Mouse (Mus musculus) left cerebral cortex, postnatal 36 days (tissue): Measurements from ENCODE around the gene Pam. TPM values are rescaled to one million over a fixed set of nuclear protein-coding genes. Genes with fewer than 3 reads are reported as not detected.

Experiments
- DNase-seq, 2 experiments: peaks; one replicate each; pipeline ENCODE4 v3.0.0; 2021 to 2022; ENCODE audit warnings: low spot score in 2 of 2, mixed read lengths in 1 of 2
- intact Hi-C: fragments of 180-260 bp; cut with DNase I; formaldehyde crosslinking; loops from one replicate; pipeline ENCODE4 v1.15.1; 2025
- total RNA-seq, 2 experiments: library from RNA; stranded (reverse); gene quantifications; 2 replicates each; pipeline ENCODE4 v1.2.3; 2021

The Pam gene
- total RNA-seq, 2 experiments from 2014 or later = 242 to 256 TPM

DNA sequence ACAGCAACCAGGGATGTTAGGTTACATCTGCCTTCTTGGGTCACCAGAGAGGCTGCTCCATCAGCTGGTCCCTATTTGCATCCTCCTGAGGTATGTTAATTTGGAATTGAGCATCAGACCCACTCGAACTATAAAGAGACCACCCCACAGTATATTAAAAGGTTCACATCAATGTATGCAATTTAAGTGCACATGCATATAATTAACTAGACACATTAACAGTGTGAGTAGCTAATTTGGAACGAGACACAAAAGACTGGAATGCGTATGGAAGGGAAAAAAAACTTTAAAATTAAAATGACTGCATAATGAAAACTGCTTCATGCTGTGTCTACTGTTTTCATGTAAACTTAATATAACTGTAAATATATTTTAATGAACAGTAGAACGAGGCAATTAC lies 164.2 kb downstream of the Pam start:
- no peak for DNase-seq
- intact Hi-C loops = no loop called here

DNA sequence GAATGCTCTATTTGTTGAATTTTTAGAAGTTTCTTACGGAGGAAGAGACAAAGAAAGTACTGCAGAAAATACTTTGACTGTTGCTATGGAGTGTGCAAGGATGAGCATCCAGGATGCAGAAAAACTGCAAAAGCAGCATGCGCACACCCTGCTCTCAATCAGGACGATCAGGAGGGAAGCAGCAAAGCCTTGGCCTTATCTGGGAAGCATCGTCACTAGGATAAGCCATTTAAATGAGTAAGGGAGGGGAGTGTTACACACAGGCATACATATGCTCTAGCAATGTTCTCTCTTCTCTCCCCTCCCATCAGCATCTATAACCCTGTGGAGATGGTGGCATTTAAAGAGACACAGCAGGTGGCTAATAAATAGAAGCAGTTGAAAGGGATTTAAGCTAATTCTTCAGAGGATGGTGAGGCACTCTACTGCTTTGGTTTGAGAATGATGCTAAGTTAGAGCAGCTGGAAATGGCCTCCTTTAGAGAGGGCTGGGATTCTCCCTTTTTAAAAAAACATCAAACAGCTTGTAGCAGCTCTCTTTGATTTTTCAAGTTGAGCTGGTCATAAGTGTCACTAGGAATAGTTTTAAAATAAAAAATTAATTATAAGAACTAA lies 165.9 kb downstream of the Pam start:
- intact Hi-C loops = no loop called here
- DNase-seq = no peak

- intact Hi-C loops = no loop called here
- no peak for DNase-seq
These were observed 168.7 kb downstream of the Pam start for GRCm38 (mm10) chr1:97926789-97927188.

GRCm38 (mm10) chr1:97926017-97926540 lies 169.4 kb downstream of the Pam start:
- DNase-seq = no peak
- intact Hi-C loops = no loop called here

DNA sequence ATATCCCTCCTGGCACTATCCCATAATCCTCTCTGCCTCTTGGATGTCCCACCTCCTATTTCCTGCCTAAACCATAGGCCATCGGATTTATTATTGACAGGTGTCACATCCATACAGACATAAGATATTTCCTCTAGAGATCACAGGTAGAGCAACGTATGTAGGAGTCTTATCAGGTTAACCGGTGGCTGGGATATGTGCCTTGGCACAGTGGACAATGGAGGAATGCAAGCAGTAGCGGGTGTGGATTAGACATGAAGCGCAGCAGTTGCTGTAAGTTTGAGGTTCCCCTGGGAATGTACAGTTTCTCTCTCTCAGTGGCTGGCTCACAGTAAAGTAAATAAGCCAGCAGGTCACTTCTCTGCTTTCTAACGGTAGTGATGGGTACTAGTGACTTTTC lies 173.1 kb downstream of the Pam start:
- no peak for DNase-seq
- intact Hi-C loops = no loop called here

- no peak for DNase-seq
- intact Hi-C loops = no loop called here
These were observed 173.6 kb downstream of the Pam start for GRCm38 (mm10) chr1:97921886-97922285.

- DNase-seq = no peak
These were observed 177.0 kb downstream of the Pam start for GRCm38 (mm10) chr1:97918495-97918894.

GRCm38 (mm10) chr1:97916971-97917234 lies 178.5 kb downstream of the Pam start:
- intact Hi-C loops = no loop called here
- DNase-seq = no peak

More at GRCm38 (mm10) chr1:97918495-97918894, 177.0 kb downstream of the Pam start:
- intact Hi-C loops = no loop called here

- intact Hi-C loops = no loop called here
- no peak for DNase-seq
These were observed 179.1 kb downstream of the Pam start for GRCm38 (mm10) chr1:97916218-97916970.

DNA sequence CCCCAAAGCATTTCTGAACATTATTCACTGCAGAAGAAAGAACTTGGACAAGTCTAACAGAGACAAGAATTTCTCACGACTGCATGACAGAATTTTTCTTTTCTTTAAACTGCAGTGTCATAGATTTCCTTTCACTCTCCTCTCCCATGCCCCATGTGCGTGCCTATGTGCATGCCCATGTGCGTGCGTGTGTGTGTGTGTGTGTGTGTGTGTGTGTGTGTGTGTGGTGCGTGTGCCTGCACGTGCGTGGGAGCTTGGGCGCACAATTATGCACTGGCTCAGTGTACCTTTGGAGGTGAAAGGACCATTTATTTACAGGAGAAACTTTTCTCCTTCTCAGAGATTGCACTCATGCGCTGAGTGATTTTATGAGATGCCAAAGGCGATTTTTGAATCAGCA lies 179.7 kb downstream of the Pam start:
- DNase-seq = no peak
- intact Hi-C loops = no loop called here

GRCm38 (mm10) chr1:97910874-97911273 lies 184.6 kb downstream of the Pam start:
- intact Hi-C loops = no loop called here
- no peak for DNase-seq

- intact Hi-C loops = no loop called here
- no peak for DNase-seq
These were observed 185.9 kb downstream of the Pam start for GRCm38 (mm10) chr1:97909561-97909960.

DNA sequence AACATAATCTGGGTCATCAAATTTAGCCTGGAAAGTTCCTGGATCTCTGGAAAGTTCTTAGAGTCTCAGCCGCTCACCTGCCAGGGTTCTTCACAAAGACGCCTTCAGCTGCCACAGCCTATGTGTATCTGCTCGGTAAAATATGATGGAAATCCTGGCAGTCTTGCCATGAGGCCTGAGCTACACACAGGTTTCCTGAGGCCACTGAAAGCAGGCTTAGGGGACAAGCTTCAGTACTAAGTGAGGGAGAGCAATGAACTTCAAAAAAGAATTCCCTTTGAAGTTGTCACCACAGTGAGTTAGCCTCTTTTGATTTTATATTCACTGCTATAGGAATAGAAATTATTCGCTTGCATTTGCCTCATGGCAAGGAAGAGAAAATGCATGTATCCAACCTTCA lies 186.7 kb downstream of the Pam start:
- intact Hi-C loops = no loop called here
- no peak for DNase-seq

- DNase-seq = no peak
- intact Hi-C loops = no loop called here
These were observed 191.5 kb downstream of the Pam start for GRCm38 (mm10) chr1:97903912-97904460.

DNA sequence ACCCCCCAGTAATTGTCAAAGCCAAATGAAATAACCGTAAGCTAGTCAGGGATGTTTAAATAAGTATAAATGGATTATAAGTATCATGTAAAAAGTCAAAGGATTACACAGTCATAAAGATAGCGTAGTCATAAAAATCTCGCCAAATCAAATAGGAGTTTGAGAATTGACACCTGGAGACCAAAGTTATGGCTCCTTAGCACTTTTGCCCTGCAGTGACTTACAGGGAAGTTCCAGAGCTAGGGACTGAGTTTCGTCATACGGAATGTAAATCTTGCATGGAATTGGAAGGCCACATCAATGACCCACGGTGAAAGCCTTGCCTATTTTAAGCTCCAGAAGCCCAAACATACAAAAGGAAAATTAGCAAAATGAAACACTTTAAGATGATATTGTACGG lies 192.6 kb downstream of the Pam start:
- intact Hi-C loops = no loop called here

GRCm38 (mm10) chr1:97900559-97901153 lies 194.8 kb downstream of the Pam start:
- intact Hi-C loops = no loop called here
- no peak for DNase-seq

More for the DNA sequence above, 192.6 kb downstream of the Pam start:
- DNase-seq = no peak

GRCm38 (mm10) chr1:97887511-97887910 lies 207.9 kb downstream of the Pam start:
- intact Hi-C loops = no loop called here
- no peak for DNase-seq

DNA sequence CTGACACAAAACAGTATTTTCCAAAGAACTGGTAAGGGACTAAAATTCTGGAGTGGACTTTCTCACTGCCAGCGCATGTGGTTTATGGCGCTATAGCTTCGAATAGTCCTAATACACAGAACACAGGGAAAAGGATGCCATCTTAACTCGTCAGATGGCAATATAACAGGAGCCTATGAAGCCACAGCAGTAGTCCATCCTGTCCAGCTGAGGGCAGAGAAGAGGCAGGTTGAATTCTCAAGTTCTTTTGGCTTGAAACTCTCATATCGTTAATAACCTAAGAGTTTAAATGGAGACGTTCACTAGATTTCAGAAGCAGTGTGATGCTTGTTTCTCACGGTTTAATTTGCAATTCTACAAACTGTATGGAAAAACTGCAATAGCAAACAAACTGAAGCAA lies 211.9 kb downstream of the Pam start:
- intact Hi-C loops = no loop called here
- no peak for DNase-seq

DNA sequence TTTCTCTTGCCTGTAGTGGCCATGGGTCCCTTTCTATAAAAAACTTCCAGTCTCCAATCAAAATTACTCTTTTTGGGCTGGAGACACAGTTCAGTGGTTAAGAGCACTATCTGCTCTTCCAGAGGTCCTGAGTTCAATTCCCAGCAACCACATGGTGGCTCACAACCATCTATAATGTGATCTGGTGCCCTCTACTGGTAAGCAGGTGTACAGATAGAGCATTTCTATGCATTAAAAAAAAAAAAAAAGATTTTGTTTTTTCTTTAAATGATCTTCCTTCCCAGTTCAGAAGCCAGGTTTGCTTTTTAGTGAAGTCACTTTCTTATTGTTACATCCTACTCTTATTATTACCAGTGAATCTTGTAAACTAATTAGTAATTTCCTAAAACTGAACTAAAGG lies 218.4 kb downstream of the Pam start:
- intact Hi-C loops = loop anchor here (10.0 kb wide), 1 partner anchor 98 kb away; no protein-coding TSS in a partner anchor
- no peak for DNase-seq

- intact Hi-C loops = loop anchor here (10.0 kb wide), 1 partner anchor 101 kb away; no protein-coding TSS in a partner anchor
These were observed 221.9 kb downstream of the Pam start for GRCm38 (mm10) chr1:97873490-97874054.

More at GRCm38 (mm10) chr1:97873490-97874054, 221.9 kb downstream of the Pam start:
- no peak for DNase-seq
